Comparison of ENCODE assay signal across 14 mouse cellular contexts in genomic region chr1:31149671-31150070, GRCm38 (mm10). TPM values are rescaled to one million over a fixed set of nuclear protein-coding genes. Genes with fewer than 3 reads are reported as not detected.
DNase-seq lines count a peak whose midpoint lies in the region; ATAC-seq and TF ChIP-seq lines count a peak whose summit lies in the region.
"Had no signal": no experiment of that assay in that cellular context is flagged by ENCODE, and none has a peak within 500 bp of the region (broad histone marks: within the 10 kb centered on the region; RNA-seq: fewer than 3 reads in every experiment).

No protein-coding gene starts in this region.

- H3K27me3 ChIP-seq in hindbrain, embryonic 10.5 days (ENCODE audit: insufficient read depth, poor library complexity, severe bottlenecking): no peaks in the 10 kb centered on the region
- no peaks in the 10 kb centered on the region for H3K27me3 ChIP-seq in hindbrain, embryonic 13.5 days
- H3K27me3 ChIP-seq in intestine, postnatal 0 days (replicated peaks; ENCODE audit: control insufficient read depth, insufficient read depth, low read length): no peaks in the 10 kb centered on the region
- H3K27me3 ChIP-seq: hindbrain, embryonic 15.5 days had no signal

- no peak overlapping the region for H3K9ac ChIP-seq in hindbrain, embryonic 13.5 days
- H3K9ac ChIP-seq in intestine, postnatal 0 days (ENCODE audit: low read depth, low read length): no peak overlapping the region
- H3K9ac ChIP-seq: hindbrain, embryonic 15.5 days had no signal

- H3K27ac ChIP-seq in hindbrain, embryonic 10.5 days: no peak overlapping the region
- no peak overlapping the region for H3K27ac ChIP-seq in hindbrain, embryonic 13.5 days
- H3K27ac ChIP-seq in intestine, postnatal 0 days (ENCODE audit: low read depth, low read length): no peak overlapping the region
- H3K27ac ChIP-seq: heart, embryonic 10.5 days; hindbrain, embryonic 15.5 days had no signal

- WGBS in hindbrain, embryonic 10.5 days: 65% methylated on average over 6 of the region's 6 CpGs
- WGBS in hindbrain, embryonic 13.5 days: 63% methylated on average over 6 of the region's 6 CpGs
- 24% methylated on average over 6 of the region's 6 CpGs for WGBS in intestine, postnatal 0 days

- peak; percentile 7 for DNase-seq in hindbrain, embryonic 10.5 days (ENCODE audit: low spot score)
- peak; percentile 64 for DNase-seq in embryo, embryonic 10.5 days (ENCODE audit: low spot score)
- no peak for DNase-seq in gastrocnemius, postnatal 36 days
- no peak for DNase-seq in thymus, postnatal 4 days
- no peak for DNase-seq in adrenal gland, adult 2 months

- H3K4me3 ChIP-seq in hindbrain, embryonic 10.5 days: no peak overlapping the region
- H3K4me3 ChIP-seq in hindbrain, embryonic 13.5 days: no peak overlapping the region
- no peak overlapping the region for H3K4me3 ChIP-seq in intestine, postnatal 0 days (ENCODE audit: low read depth, low read length)
- H3K4me3 ChIP-seq: heart, embryonic 10.5 days; hindbrain, embryonic 15.5 days had no signal

- no peaks in the 10 kb centered on the region for H3K4me1 ChIP-seq in hindbrain, embryonic 10.5 days (replicated peaks)
- no peaks in the 10 kb centered on the region for H3K4me1 ChIP-seq in hindbrain, embryonic 13.5 days (replicated peaks)
- H3K4me1 ChIP-seq in intestine, postnatal 0 days (replicated peaks; ENCODE audit: control insufficient read depth, insufficient read depth, low read length): peaks cover 5% of the 10 kb centered on the region; the same call in 1 of the 2 replicates
- H3K4me1 ChIP-seq: heart, embryonic 10.5 days; hindbrain, embryonic 15.5 days had no signal

- no peaks in the 10 kb centered on the region for H3K36me3 ChIP-seq in hindbrain, embryonic 10.5 days
- H3K36me3 ChIP-seq in hindbrain, embryonic 13.5 days: no peaks in the 10 kb centered on the region
- H3K36me3 ChIP-seq in intestine, postnatal 0 days (ENCODE audit: control insufficient read depth, insufficient read depth): no peaks in the 10 kb centered on the region
- H3K36me3 ChIP-seq: heart, embryonic 10.5 days; hindbrain, embryonic 15.5 days had no signal

- no peak overlapping the region for H3K4me2 ChIP-seq in hindbrain, embryonic 13.5 days
- 0 out of 2 replicates have a peak overlapping the region, but pooled peaks have one; percentile 9 for H3K4me2 ChIP-seq in intestine, postnatal 0 days (replicated peaks; ENCODE audit: low read depth)
- H3K4me2 ChIP-seq: hindbrain, embryonic 15.5 days had no signal

- intact Hi-C loops in gastrocnemius, postnatal 36 days (cut with DNase I): no loop called here

- TF ChIP-seq CTCF in intestine, postnatal 0 days (IDR thresholded peaks at IDR 0.05; ENCODE audit: low read depth): no peak

- no peak for ATAC-seq in hindbrain, embryonic 13.5 days (ENCODE audit: low FRiP score)
- ATAC-seq in intestine, postnatal 0 days: no peak
- ATAC-seq in megakaryocyte, adult 5-6 weeks (ENCODE audit: poor library complexity, severe bottlenecking): peak; percentile 21; the same call in 1 of the 2 replicates

- H3K9me3 ChIP-seq in hindbrain, embryonic 10.5 days: no peaks in the 10 kb centered on the region
- no peaks in the 10 kb centered on the region for H3K9me3 ChIP-seq in hindbrain, embryonic 13.5 days
- H3K9me3 ChIP-seq in intestine, postnatal 0 days (ENCODE audit: control insufficient read depth): no peaks in the 10 kb centered on the region
- H3K9me3 ChIP-seq: heart, embryonic 10.5 days; hindbrain, embryonic 15.5 days had no signal

RNA-seq across cellular contexts. Expression of gene Lgsn, which starts 26.5 kb away (rescaled TPM):
- not detected in 2 replicates for polyA plus RNA-seq in hindbrain, embryonic 10.5 days (2016; fragmentation: Nextera tagmentation; extraction: Ambion mirVana)
- polyA plus RNA-seq in hindbrain, embryonic 13.5 days (2015; fragmentation: Nextera tagmentation; extraction: Ambion mirVana): not detected in 2 replicates
- polyA plus RNA-seq in intestine, postnatal 0 days (2015; fragmentation: Nextera tagmentation; extraction: Ambion mirVana): not detected in 2 replicates
- not detected in 2 replicates for total RNA-seq in megakaryocyte, adult 5-6 weeks (2015)
- total RNA-seq in megakaryocyte, adult 5-6 weeks (2017): not detected in 2 replicates
- total RNA-seq in gastrocnemius, postnatal 36 days (2021): not detected
- total RNA-seq in adrenal gland, adult 2 months (2021): not detected
- not detected in 2 replicates for polyA plus RNA-seq in adrenal gland, adult 2 months (2012; rRNA removed)
- total RNA-seq: left cerebral cortex, postnatal 36 days; MEL had no signal
- polyA plus RNA-seq: cortical plate, adult 2 months; heart, embryonic 10.5 days; hindbrain, embryonic 15.5 days; large intestine, adult 2 months had no signal

Comparison
In these comparisons a context has a peak if more than half of its experiments do, and no peak if none do; other contexts are left out.
1. DNase-seq: peak in hindbrain, embryonic 10.5 days (single experiment) and embryo, embryonic 10.5 days (single experiment); none in gastrocnemius, postnatal 36 days (0 of 2), thymus, postnatal 4 days (single experiment) and adrenal gland, adult 2 months (single experiment).